Mouse (Mus musculus) CH12.LX (cell line): ENCODE results near the gene Dydc2. TPM values are rescaled to one million over a fixed set of nuclear protein-coding genes. Genes with fewer than 3 reads are reported as not detected.

Experiments used
- DNase-seq: peaks from one replicate; pipeline ENCODE4 v3.0.0-alpha.2; 2013; ENCODE audit errors: extremely low read depth
- H3K27ac ChIP-seq: 2 replicates; pipeline ENCODE4 v1.5.1; 2012; ENCODE audit warnings: low read depth, mild to moderate bottlenecking, control low read depth, moderate library complexity; ENCODE audit not compliant: insufficient read depth
- H3K27me3 ChIP-seq: replicated peaks from 2 replicates; pipeline ENCODE3; 2012; ENCODE audit warnings: inconsistent platforms
- H3K36me3 ChIP-seq, 2 experiments: replicated peaks in 1 of 2; 2 replicates each; pipeline versions ENCODE3 to v1.6.1; 2012; ENCODE audit warnings: inconsistent platforms in 1 of 2, low read length in 1 of 2, mild to moderate bottlenecking in 1 of 2, mixed read lengths in 1 of 2, moderate library complexity in 1 of 2; ENCODE audit not compliant: control insufficient read depth in 1 of 2, insufficient read depth in 1 of 2
- H3K4me1 ChIP-seq, 2 experiments: 2 replicates each; pipeline ENCODE4 v1.6.1; 2012; ENCODE audit warnings: inconsistent platforms in 1 of 2, moderate library complexity in 1 of 2; ENCODE audit not compliant: insufficient read depth in 2 of 2, control insufficient read depth in 1 of 2
- H3K4me2 ChIP-seq: 2 replicates; pipeline ENCODE4 v1.6.1; 2012; ENCODE audit warnings: low read depth, mild to moderate bottlenecking, control low read depth; ENCODE audit not compliant: poor library complexity, insufficient read depth, severe bottlenecking
- H3K4me3 ChIP-seq, 3 experiments: fragments of 150-350 bp in 1 of 3; sonication (generic) in 1 of 3; replicated peaks in 1 of 3; 2 replicates each; pipeline versions ENCODE3 to v1.5.1; 2011 to 2012; ENCODE audit warnings: low read depth in 2 of 3, low read length in 2 of 3, mild to moderate bottlenecking in 2 of 3, moderate library complexity in 2 of 3, control low read depth in 1 of 3, improper control_type of control experiment in 1 of 3, inconsistent platforms in 1 of 3, mixed read lengths in 1 of 3; ENCODE audit not compliant: poor library complexity in 1 of 3
- H3K79me2 ChIP-seq: replicated peaks from 2 replicates; pipeline ENCODE4 v1.6.1; 2012; ENCODE audit warnings: mild to moderate bottlenecking, moderate library complexity; ENCODE audit not compliant: control insufficient read depth, poor library complexity, insufficient read depth, severe bottlenecking; ENCODE audit errors: extremely low read depth
- H3K9ac ChIP-seq: 2 replicates; pipeline ENCODE4 v1.6.1; 2012; ENCODE audit warnings: low read depth, mild to moderate bottlenecking, control low read depth, moderate library complexity; ENCODE audit not compliant: insufficient read depth
- H3K9me3 ChIP-seq: replicated peaks from 2 replicates; pipeline ENCODE3; 2012; ENCODE audit warnings: low read length, inconsistent platforms, mixed read lengths
- BHLHE40 ChIP-seq: IDR thresholded peaks from 2 replicates; pipeline ENCODE4 v1.6.1; 2011; ENCODE audit warnings: mild to moderate bottlenecking, low read depth, low read length, improper control_type of control experiment
- ELF1 ChIP-seq: IDR thresholded peaks from 2 replicates; pipeline ENCODE4 v1.6.1; 2014; ENCODE audit warnings: low read depth, mild to moderate bottlenecking, inconsistent platforms, low read length, improper control_type of control experiment
- ETS1 ChIP-seq: conservative IDR thresholded peaks from 2 replicates; pipeline ENCODE4 v1.6.1; 2012; ENCODE audit warnings: low read depth, mild to moderate bottlenecking, inconsistent platforms, low read length, improper control_type of control experiment, moderate library complexity
- GABPA ChIP-seq: IDR thresholded peaks from 2 replicates; pipeline ENCODE4 v1.6.1; 2012; ENCODE audit warnings: low read depth, low read length, improper control_type of control experiment, inconsistent platforms; ENCODE audit not compliant: insufficient replicate concordance
- HCFC1 ChIP-seq: IDR thresholded peaks from 2 replicates; pipeline ENCODE4 v1.6.1; 2012; ENCODE audit warnings: low read depth, mild to moderate bottlenecking, inconsistent platforms, low read length, improper control_type of control experiment
- IRF4 ChIP-seq: IDR thresholded peaks from 2 replicates; pipeline ENCODE4 v1.6.1; 2014; ENCODE audit warnings: low read depth, mild to moderate bottlenecking, inconsistent platforms, low read length, improper control_type of control experiment
- JUN ChIP-seq: IDR thresholded peaks from 2 replicates; pipeline ENCODE4 v1.6.1; 2011; ENCODE audit warnings: low read depth, mild to moderate bottlenecking, low read length, improper control_type of control experiment, moderate library complexity; ENCODE audit not compliant: insufficient read depth
- KAT2A ChIP-seq: IDR thresholded peaks from 2 replicates; pipeline ENCODE4 v1.6.1; 2012; ENCODE audit warnings: low read length, improper control_type of control experiment, inconsistent platforms; ENCODE audit not compliant: insufficient replicate concordance
- MAX ChIP-seq: IDR thresholded peaks from 2 replicates; pipeline ENCODE4 v1.6.1; 2011; ENCODE audit warnings: low read length, improper control_type of control experiment
- MAZ ChIP-seq: IDR thresholded peaks from 2 replicates; pipeline ENCODE4 v1.6.1; 2012; ENCODE audit warnings: low read depth, mild to moderate bottlenecking, inconsistent platforms, low read length, improper control_type of control experiment, moderate library complexity
- MXI1 ChIP-seq: IDR thresholded peaks from 2 replicates; pipeline ENCODE4 v1.6.1; 2011; ENCODE audit warnings: mild to moderate bottlenecking, low read depth, low read length, improper control_type of control experiment
- MYC ChIP-seq: IDR thresholded peaks from 2 replicates; pipeline ENCODE4 v1.6.1; 2011; ENCODE audit warnings: low read depth, mild to moderate bottlenecking, improper control_type of control experiment, low read length
- NELFE ChIP-seq: IDR thresholded peaks from 2 replicates; pipeline ENCODE4 v1.6.1; 2011; ENCODE audit warnings: low read depth, low read length, improper control_type of control experiment
- NRF1 ChIP-seq: IDR thresholded peaks from 2 replicates; pipeline ENCODE4 v1.6.1; 2014; ENCODE audit warnings: low read depth, mild to moderate bottlenecking, inconsistent platforms, low read length, improper control_type of control experiment, moderate library complexity
- RCOR1 ChIP-seq: conservative IDR thresholded peaks from 2 replicates; pipeline ENCODE4 v1.6.1; 2012; ENCODE audit warnings: low read depth, mild to moderate bottlenecking, inconsistent platforms, low read length, improper control_type of control experiment
- TCF12 ChIP-seq: IDR thresholded peaks from 2 replicates; pipeline ENCODE4 v1.6.1; 2014; ENCODE audit warnings: low read depth, mild to moderate bottlenecking, inconsistent platforms, low read length, improper control_type of control experiment
- USF1 ChIP-seq: IDR thresholded peaks from 2 replicates; pipeline ENCODE4 v1.6.1; 2014; ENCODE audit warnings: low read depth, mild to moderate bottlenecking, inconsistent platforms, low read length, improper control_type of control experiment
- ZC3H11A ChIP-seq: IDR thresholded peaks from 2 replicates; pipeline ENCODE4 v1.6.1; 2012; ENCODE audit warnings: low read depth, mild to moderate bottlenecking, inconsistent platforms, low read length, improper control_type of control experiment
- ZKSCAN1 ChIP-seq: IDR thresholded peaks from 2 replicates; pipeline ENCODE4 v1.6.1; 2012; ENCODE audit warnings: low read depth, inconsistent platforms, low read length, improper control_type of control experiment, borderline replicate concordance
- ZNF384 ChIP-seq: IDR thresholded peaks from 2 replicates; pipeline ENCODE4 v1.6.1; 2012; ENCODE audit warnings: low read depth, low read length, improper control_type of control experiment, inconsistent platforms
- dilution Hi-C: fragments of 300-500 bp; cut with MboI; formaldehyde crosslinking; loops from 2 replicates; pipeline ENCODE4 v1.14.3; 2020; ENCODE audit warnings: low sequenced_read_pairs; ENCODE audit not compliant: extremely low pct_unique_long_range_greater_than_20kb, extremely low pct_ligation_motif_present
- in situ Hi-C: fragments of 300-500 bp; cut with MboI; formaldehyde crosslinking; loops from 3 replicates; pipeline ENCODE4 v1.14.3; 2019; ENCODE audit warnings: low sequenced_read_pairs, low pct_ligation_motif_present, low pct_unique_long_range_greater_than_20kb, mixed read lengths
- polyA plus RNA-seq: library from polyadenylated mRNA; unstranded; fragments of >175 nt; gene quantifications from 2 replicates; pipeline ENCODE4 v1.2.1, GENCODE M21; 2012; ENCODE audit warnings: low read depth; ENCODE audit not compliant: insufficient read length
- total RNA-seq, 2 experiments: library from RNA; depleted of rRNA; stranded (reverse); fragments of 300-350 nt in 1 of 2; fragments of >200 nt in 1 of 2; gene quantifications; 2 replicates each; pipeline ENCODE4 v1.2.3; 2012 to 2014

Gene Dydc2
- total and polyA plus RNA-seq, 3 experiments: 0.67 TPM; not detected in 2

DNA sequence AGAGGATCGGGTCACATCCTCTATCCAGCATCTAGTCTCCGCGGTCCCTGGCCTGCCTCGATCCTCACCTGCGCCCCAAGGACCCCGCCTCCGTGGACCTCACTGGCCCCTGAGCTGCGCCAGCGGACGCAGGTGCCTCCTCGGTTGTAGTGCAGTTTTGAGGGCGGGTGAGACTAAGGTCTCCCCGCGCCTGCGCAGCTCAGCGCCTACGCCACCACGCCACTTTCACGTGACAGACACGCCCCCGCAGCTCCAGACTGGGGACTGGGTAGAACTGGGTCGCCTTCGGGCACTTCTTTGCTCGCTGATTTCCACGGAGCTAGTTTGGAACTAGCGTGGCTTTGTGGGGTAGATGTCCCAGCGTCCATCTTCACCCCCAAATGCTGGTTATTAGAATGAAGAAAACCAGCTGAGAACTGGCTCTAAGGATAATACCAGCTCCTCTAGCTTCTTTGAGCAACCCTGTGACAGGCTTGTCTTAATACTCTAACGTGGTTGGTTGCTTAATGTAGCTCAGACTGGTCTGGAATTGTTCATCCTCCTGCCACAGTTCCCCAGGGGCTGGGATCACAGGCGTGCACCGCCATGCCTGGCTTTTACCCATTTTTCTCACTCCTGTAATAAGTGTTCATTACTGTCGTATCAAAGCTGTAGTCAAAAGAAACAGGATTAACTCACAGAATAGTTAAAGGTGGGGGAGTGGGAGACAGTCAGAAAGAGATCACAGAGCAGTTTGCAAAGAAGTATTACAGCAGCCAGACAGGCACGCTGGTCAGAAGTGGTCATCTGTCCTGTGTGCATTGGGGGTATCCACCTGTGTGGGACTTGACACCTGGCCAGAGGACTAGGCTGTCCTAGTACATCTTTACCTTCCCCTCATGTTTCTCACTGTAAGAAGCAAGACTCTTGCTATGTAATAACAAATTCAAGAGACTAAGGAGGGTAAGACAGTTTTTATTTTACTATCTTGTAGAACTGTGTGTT, 55.1 kb downstream of the Dydc2 start, which contains the start of gene Fam213a (continued):
- peak; percentile 48 for TF ChIP-seq HCFC1
- peak; percentile 41; the same call in 1 of the 2 replicates for TF ChIP-seq ELF1
- TF ChIP-seq USF1: peak; percentile 77
- no peak for TF ChIP-seq ZC3H11A
- no peak for TF ChIP-seq GABPA
- peak; percentile 81 for TF ChIP-seq NELFE
- TF ChIP-seq MAZ: peak; percentile 61; the same call in 1 of the 2 replicates
- TF ChIP-seq ZKSCAN1: no peak
- 0 out of 2 replicates have a peak, but pooled peaks have one; percentile 43 for TF ChIP-seq RCOR1
- TF ChIP-seq IRF4: no peak
- TF ChIP-seq MYC: no peak
- TF ChIP-seq KAT2A: no peak

DNA sequence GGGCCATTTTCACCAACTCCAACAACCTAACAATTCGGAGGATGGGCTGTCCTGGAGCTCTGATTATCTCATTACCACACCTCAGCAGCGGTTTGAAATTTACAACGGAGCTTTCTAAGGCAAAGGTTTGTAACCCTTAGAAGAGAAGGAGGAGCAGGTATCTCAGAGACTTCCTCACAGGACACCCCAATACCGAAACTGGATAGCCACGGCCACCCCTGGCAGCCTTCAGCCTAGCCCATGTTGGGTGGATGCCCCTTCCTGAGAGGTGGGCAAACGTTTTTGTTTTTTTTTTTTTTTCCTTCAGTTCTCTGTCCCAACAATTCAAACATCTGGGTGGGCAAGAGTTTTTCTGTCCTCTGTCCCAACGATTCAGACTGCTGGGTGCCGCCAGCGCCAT, 55.9 kb downstream of the Dydc2 start:
- Histone ChIP-seq H3K27ac (no peak overlapping the region), H3K27me3 (no peaks in the 10 kb centered on the region), H3K79me2 (no peaks in the 10 kb centered on the region), H3K4me1 (peaks cover 6 to 33% of the 10 kb centered on the region in 2 experiments), H3K9me3 (no peaks in the 10 kb centered on the region), H3K9ac (peak overlapping the region; percentile 53), H3K4me3 (peak overlapping the region; percentile 43 to 69 (median 57)), H3K36me3 (no peaks in the 10 kb centered on the region), H3K4me2 (peak overlapping the region; percentile 41)
- dilution Hi-C loops (no loop called here), in situ Hi-C loops (no loop called here)
- DNase-seq: no peak
- TF ChIP-seq JUN (no peak), ETS1 (no peak), RCOR1 (no peak), IRF4 (no peak), TCF12 (no peak), NRF1 (no peak), ZNF384 (no peak), MXI1 (no peak), BHLHE40 (no peak), ZKSCAN1 (no peak), MAX (no peak), GABPA (no peak)
